Mouse (Mus musculus) erythroblast, embryonic 14.5 days (primary cell): ENCODE data around the gene Lrrc47.

Experiments used
- GATA1 ChIP-seq: IDR thresholded peaks from 2 replicates; pipeline ENCODE4 v1.6.1; 2012; ENCODE audit warnings: low read length, inconsistent platforms, mixed read lengths
- TAL1 ChIP-seq: IDR thresholded peaks from 3 replicates; pipeline ENCODE4 v1.6.1; 2012; ENCODE audit warnings: low read length, inconsistent platforms, mixed read lengths

DNA sequence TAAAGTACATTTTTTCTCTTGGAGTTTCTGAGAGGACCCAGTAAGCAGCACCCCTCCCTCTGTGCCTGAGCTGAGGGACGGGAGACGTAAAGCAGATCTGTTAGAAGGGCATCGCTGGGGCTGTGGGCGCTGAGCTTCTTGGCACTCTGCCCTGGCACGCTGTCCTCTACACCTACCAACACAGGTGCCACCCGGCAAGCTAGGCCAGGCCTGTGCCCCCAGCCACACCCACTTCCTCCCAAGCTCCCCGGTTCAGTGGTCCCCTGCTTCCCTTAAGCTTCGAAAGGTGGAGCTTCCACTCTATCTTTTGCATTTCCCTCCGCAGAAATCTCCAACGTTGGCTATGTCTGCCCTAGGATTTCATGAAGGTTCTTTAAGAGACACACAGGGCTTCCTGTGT, 32.3 kb upstream of the Lrrc47 start:
- no peak for TF ChIP-seq GATA1
- TF ChIP-seq TAL1, result no peak
